Mouse (Mus musculus): Measurements from ENCODE around the gene Atg7. TPM values are rescaled to one million over a fixed set of nuclear protein-coding genes. Genes with fewer than 3 reads are reported as not detected.

Gene Atg7
- polyA plus RNA-seq, 1 experiment from 2014 or later, result 25.0 TPM

GRCm38 (mm10) chr6:114874138-114874928 is 231.4 kb downstream of the Atg7 start:
- no peaks in the 10 kb centered on the region for H3K9me3 ChIP-seq
- peaks cover 84% of the 10 kb centered on the region for H3K4me1 ChIP-seq (replicated peaks)
- no peaks in the 10 kb centered on the region for H3K27me3 ChIP-seq (ENCODE audit: insufficient read depth, poor library complexity, severe bottlenecking)
- peaks cover 20% of the 10 kb centered on the region for H3K36me3 ChIP-seq
- H3K27ac ChIP-seq, result peak overlapping the region; percentile 94
- WGBS, result 11% methylated on average over 19 of the region's 19 CpGs
- peak overlapping the region; percentile 56 for H3K4me3 ChIP-seq
- peak; percentile 68 for DNase-seq (ENCODE audit: low spot score)

DNA sequence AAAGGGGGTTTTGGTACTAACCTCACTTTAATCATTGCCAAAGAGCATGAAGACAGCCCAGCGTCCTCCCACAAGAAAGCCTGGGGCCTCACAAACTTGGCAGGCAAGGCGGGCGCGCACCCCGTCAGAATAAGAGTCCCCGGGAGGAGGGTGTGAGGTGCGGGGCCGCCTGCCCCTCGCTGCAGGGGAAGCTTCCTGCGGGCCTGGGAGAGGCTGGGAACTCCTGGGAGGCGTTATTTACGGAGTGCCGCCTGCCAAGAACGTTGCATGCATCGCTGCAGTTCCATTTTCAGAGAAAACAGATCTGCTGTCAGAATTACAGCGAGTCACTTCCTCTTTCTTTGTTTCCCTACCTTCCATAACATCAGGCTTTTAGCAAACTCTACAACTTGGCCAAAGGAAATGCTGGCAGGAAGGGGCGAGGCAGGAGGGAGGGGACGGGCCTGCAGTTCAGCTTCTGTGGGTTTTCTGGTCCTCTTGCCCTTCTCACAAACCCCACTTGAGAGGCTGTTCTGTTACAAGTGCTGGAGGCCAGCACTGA is 232.2 kb downstream of the Atg7 start:
- under 1% methylated on average over 18 of the region's 18 CpGs for WGBS
- no peaks in the 10 kb centered on the region for H3K27me3 ChIP-seq (ENCODE audit: insufficient read depth, poor library complexity, severe bottlenecking)

GRCm38 (mm10) chr6:114876033-114876432 is 233.1 kb downstream of the Atg7 start:
- Histone ChIP-seq H3K4me3 (no peak overlapping the region), H3K27me3 (ENCODE audit: insufficient read depth, poor library complexity, severe bottlenecking) (no peaks in the 10 kb centered on the region), H3K9me3 (no peaks in the 10 kb centered on the region), H3K36me3 (peaks cover 14% of the 10 kb centered on the region), H3K27ac (peak overlapping the region; percentile 94), H3K4me1 (replicated peaks) (peaks cover 87% of the 10 kb centered on the region)
- WGBS, result 26% methylated on average over 4 of the region's 4 CpGs
- DNase-seq (ENCODE audit: low spot score), result no peak

More for the DNA sequence above, 232.2 kb downstream of the Atg7 start:
- peaks cover 21% of the 10 kb centered on the region for H3K36me3 ChIP-seq
- peak overlapping the region; percentile 56 for H3K4me3 ChIP-seq
- peaks cover 84% of the 10 kb centered on the region for H3K4me1 ChIP-seq (replicated peaks)
- peak overlapping the region; percentile 94 for H3K27ac ChIP-seq
- peak; percentile 91 for DNase-seq (ENCODE audit: low spot score)
- no peaks in the 10 kb centered on the region for H3K9me3 ChIP-seq

- H3K36me3 ChIP-seq, result peaks cover 9% of the 10 kb centered on the region
- no peak overlapping the region for H3K4me3 ChIP-seq
- no peaks in the 10 kb centered on the region for H3K9me3 ChIP-seq
- H3K27me3 ChIP-seq (ENCODE audit: insufficient read depth, poor library complexity, severe bottlenecking), result no peaks in the 10 kb centered on the region
- no peak for DNase-seq (ENCODE audit: low spot score)
- H3K27ac ChIP-seq, result peak overlapping the region; percentile 94
- WGBS, result 79% methylated on average over 6 of the region's 6 CpGs
- H3K4me1 ChIP-seq (replicated peaks), result peaks cover 92% of the 10 kb centered on the region
Observed at GRCm38 (mm10) chr6:114876546-114876945, 233.6 kb downstream of the Atg7 start.

GRCm38 (mm10) chr6:114878841-114879520 is 236.1 kb downstream of the Atg7 start:
- 85% methylated on average over 19 of the region's 19 CpGs for WGBS
- Histone ChIP-seq H3K4me1 (replicated peaks) (peaks cover 100% of the 10 kb centered on the region), H3K36me3 (peaks cover 8% of the 10 kb centered on the region), H3K9me3 (no peaks in the 10 kb centered on the region), H3K4me3 (no peak overlapping the region), H3K27me3 (ENCODE audit: insufficient read depth, poor library complexity, severe bottlenecking) (no peaks in the 10 kb centered on the region), H3K27ac (peak overlapping the region; percentile 67)
- DNase-seq (ENCODE audit: low spot score), result no peak

- Histone ChIP-seq H3K27ac (peak overlapping the region; percentile 94), H3K27me3 (ENCODE audit: insufficient read depth, poor library complexity, severe bottlenecking) (no peaks in the 10 kb centered on the region), H3K4me1 (replicated peaks) (peaks cover 98% of the 10 kb centered on the region), H3K4me3 (no peak overlapping the region), H3K9me3 (no peaks in the 10 kb centered on the region), H3K36me3 (peaks cover 27% of the 10 kb centered on the region)
- no peak for DNase-seq (ENCODE audit: low spot score)
- WGBS, result 83% methylated on average over 4 of the region's 4 CpGs
Observed at GRCm38 (mm10) chr6:114880798-114881197, 237.9 kb downstream of the Atg7 start.

DNA sequence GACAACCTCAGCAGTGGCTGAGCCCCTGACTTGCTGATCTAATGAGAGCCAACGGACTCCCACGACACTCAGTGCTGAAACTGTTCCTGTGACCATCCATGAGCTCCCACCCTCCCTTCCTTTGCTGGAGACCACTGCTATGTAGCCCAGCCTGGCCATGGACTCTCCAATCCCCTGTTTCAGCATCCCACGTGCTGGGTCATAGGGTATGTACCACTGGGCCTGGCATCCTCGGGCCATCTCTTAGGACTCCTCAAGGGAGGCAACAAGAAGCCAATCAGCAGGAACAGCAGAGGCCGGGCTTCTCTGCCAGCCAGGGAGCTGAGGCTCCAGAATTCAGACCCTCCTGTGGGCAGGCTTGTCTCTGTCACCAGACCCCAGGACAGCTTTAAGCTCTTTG is 239.3 kb downstream of the Atg7 start:
- peaks cover 41% of the 10 kb centered on the region for H3K36me3 ChIP-seq
- H3K4me1 ChIP-seq (replicated peaks), result peaks cover 98% of the 10 kb centered on the region
- no peak for DNase-seq (ENCODE audit: low spot score)
- WGBS, result 43% methylated on average over 5 of the region's 5 CpGs
- H3K9me3 ChIP-seq, result no peaks in the 10 kb centered on the region
- peak overlapping the region; percentile 94 for H3K27ac ChIP-seq
- H3K4me3 ChIP-seq, result peak overlapping the region; percentile 31; the same call in 1 of the 2 replicates
- no peaks in the 10 kb centered on the region for H3K27me3 ChIP-seq (ENCODE audit: insufficient read depth, poor library complexity, severe bottlenecking)

- Histone ChIP-seq H3K27me3 (ENCODE audit: insufficient read depth, poor library complexity, severe bottlenecking) (no peaks in the 10 kb centered on the region), H3K9me3 (no peaks in the 10 kb centered on the region), H3K36me3 (peaks cover 45% of the 10 kb centered on the region), H3K27ac (peak overlapping the region; percentile 94), H3K4me1 (replicated peaks) (peaks cover 98% of the 10 kb centered on the region), H3K4me3 (peak overlapping the region; percentile 31)
- WGBS, result 10% methylated on average over 7 of the region's 7 CpGs
- no peak for DNase-seq (ENCODE audit: low spot score)
Observed at GRCm38 (mm10) chr6:114882675-114883074, 239.8 kb downstream of the Atg7 start.

GRCm38 (mm10) chr6:114883261-114883740 is 240.4 kb downstream of the Atg7 start:
- H3K4me3 ChIP-seq, result peak overlapping the region; percentile 31
- H3K4me1 ChIP-seq (replicated peaks), result peaks cover 97% of the 10 kb centered on the region
- H3K27me3 ChIP-seq (ENCODE audit: insufficient read depth, poor library complexity, severe bottlenecking), result no peaks in the 10 kb centered on the region
- peak; percentile 91 for DNase-seq (ENCODE audit: low spot score)
- under 1% methylated on average over 9 of the region's 9 CpGs for WGBS
- no peaks in the 10 kb centered on the region for H3K9me3 ChIP-seq
- peaks cover 51% of the 10 kb centered on the region for H3K36me3 ChIP-seq
- H3K27ac ChIP-seq, result peak overlapping the region; percentile 94

DNA sequence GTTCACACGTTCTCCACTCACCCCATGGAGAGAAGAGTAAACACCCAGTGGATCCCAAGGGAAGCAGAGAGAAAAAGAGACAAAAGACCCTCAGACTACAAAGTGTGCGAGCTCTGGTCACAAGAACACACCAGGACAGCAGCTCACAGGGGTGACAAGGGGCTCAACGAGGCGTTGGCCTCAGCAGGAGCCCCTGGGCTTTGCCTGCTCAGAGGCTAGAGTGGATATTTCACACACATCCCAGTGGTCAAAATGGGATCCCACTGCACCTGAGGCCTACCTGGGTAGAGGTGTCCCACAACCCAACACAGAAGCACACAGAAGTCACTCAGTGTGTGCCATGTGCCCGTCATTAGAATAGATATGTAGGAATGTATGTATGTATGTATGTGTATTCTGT is 242.2 kb downstream of the Atg7 start:
- no peak for DNase-seq (ENCODE audit: low spot score)
- Histone ChIP-seq H3K4me1 (replicated peaks) (peaks cover 94% of the 10 kb centered on the region), H3K36me3 (peaks cover 51% of the 10 kb centered on the region), H3K4me3 (no peak overlapping the region), H3K27me3 (ENCODE audit: insufficient read depth, poor library complexity, severe bottlenecking) (no peaks in the 10 kb centered on the region), H3K27ac (peak overlapping the region; percentile 94), H3K9me3 (no peaks in the 10 kb centered on the region)
- 70% methylated on average over 5 of the region's 5 CpGs for WGBS

GRCm38 (mm10) chr6:114886012-114886411 is 243.1 kb downstream of the Atg7 start:
- no peak for DNase-seq (ENCODE audit: low spot score)
- 94% methylated on average over 6 of the region's 6 CpGs for WGBS
- no peak overlapping the region for H3K4me3 ChIP-seq
- H3K36me3 ChIP-seq, result peaks cover 55% of the 10 kb centered on the region
- H3K27me3 ChIP-seq (ENCODE audit: insufficient read depth, poor library complexity, severe bottlenecking), result no peaks in the 10 kb centered on the region
- peaks cover 94% of the 10 kb centered on the region for H3K4me1 ChIP-seq (replicated peaks)
- peak overlapping the region; percentile 31; the same call in 1 of the 2 replicates for H3K27ac ChIP-seq
- no peaks in the 10 kb centered on the region for H3K9me3 ChIP-seq

GRCm38 (mm10) chr6:114886504-114887361 is 243.8 kb downstream of the Atg7 start:
- WGBS, result 70% methylated on average over 11 of the region's 11 CpGs

More at GRCm38 (mm10) chr6:114886504-114887361, 243.8 kb downstream of the Atg7 start:
- DNase-seq (ENCODE audit: low spot score), result no peak
- no peaks in the 10 kb centered on the region for H3K27me3 ChIP-seq (ENCODE audit: insufficient read depth, poor library complexity, severe bottlenecking)
- H3K27ac ChIP-seq, result peak overlapping the region; percentile 54
- H3K9me3 ChIP-seq, result no peaks in the 10 kb centered on the region
- H3K36me3 ChIP-seq, result peaks cover 55% of the 10 kb centered on the region
- H3K4me1 ChIP-seq (replicated peaks), result peaks cover 94% of the 10 kb centered on the region
- no peak overlapping the region for H3K4me3 ChIP-seq

Data from hindbrain, embryonic 10.5 days (tissue).